Mouse (Mus musculus) right cerebral cortex, postnatal 36 days (tissue): ENCODE results near the gene Gtpbp8.

Experiments
- DNase-seq, 2 experiments: peaks; one replicate each; pipeline ENCODE4 v3.0.0; 2022; ENCODE audit warnings: low spot score in 2 of 2, mixed read lengths in 1 of 2

Gtpbp8 gene

DNA sequence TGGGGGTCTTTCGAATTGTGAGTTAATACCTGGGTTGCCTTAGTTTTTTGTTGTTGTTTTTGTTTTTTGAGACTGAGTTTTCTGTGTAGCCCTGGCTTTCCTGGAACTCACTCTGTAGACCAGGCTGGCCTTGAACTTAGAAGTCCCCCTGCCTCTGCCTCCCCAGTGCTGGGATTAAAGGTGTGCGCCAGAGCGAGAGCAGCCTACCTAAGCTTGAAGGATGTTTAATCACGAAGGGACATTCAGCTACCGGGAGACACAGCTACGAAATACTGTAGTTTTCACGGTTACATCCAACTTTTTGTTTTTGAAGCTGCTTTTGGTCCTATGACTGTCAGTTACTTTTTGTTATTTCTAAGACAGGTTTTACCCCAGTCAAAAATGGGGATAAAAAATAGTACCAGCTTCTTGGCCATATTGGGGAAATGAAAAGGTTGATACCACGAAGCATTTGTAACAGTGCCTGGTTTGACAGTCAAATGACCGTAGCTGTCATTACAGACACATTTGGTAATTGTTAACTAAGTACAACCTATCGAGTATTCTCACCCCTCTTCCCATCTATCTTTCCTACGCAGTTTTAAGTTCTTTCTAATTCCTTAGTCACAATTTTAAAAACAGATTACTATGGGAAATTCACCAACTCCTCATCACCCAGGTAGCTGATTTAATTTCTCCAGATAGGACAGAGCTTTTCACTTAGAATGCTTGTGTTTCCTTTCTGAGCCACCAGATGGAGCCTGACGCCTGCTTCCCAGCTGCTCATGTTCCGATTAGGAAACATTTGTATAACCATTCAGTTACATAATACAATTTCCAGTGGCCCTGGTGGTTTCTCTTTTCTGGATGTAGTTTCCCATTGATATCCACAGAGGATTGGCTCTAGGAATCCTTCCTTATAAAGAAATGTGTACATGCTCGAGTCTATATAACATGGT, 20.6 kb downstream of the Gtpbp8 start:
- DNase-seq: peak; percentile 72 to 79

DNA sequence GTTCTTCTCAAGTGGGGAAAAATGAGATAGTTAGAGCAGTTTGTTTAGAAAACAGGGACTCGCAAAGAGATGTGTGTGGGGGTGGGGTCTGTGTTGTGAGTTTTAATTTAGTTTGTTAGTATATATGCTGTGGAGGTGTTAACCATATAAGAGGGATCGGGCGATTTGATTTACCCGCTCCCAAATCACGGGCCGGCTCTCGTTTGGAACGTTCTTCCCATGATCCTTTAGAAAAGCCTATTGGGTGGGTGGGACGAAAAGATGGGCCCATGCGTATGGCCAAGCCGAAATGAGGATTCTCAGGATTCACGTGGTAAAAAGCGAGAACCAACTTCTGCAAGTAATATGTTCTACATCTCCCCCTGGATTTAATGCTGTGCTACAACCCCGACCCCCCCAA, 21.3 kb downstream of the Gtpbp8 start:
- peak in 1 of 2 experiments; percentile 28 for DNase-seq

DNA sequence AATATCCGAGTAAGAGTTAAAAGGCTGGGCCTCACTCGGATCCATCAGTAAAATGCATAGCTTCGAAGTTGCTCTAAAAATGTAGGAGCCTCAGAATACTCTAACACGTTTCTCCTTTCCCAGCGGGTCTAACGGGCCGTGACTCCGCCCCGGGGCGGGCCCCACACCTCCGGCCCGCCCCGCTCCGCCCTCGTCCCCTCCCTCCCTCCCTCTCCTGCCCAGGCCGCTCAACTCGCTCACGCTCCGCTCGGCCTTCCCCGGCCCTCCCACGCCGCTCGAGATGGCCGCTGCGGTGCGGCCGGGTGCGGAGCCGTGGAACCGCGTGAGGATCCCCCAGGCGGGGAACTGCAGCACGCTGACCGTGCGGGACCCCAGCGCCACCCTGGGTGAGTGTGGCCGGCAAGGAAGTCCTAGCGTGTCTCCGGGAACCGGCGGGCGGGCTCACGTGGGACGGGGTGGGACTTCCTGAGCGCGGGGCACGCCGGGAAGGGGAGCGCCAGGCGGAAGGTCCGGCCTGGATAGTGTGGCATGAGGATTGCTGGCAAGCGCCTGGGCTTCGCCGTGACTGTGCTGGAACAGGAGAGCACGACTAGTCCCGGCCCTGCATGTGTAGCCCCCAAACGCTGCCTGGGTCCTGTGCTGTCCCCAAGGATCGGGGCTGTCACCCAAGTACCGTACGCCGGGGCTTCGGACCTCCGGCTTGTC, 21.9 kb downstream of the Gtpbp8 start, which contains the start of gene Nepro:
Gene Nepro (plus strand): TSS at position 219 of the 705 bp plus-strand sequence.
- DNase-seq: peak; percentile 92

DNA sequence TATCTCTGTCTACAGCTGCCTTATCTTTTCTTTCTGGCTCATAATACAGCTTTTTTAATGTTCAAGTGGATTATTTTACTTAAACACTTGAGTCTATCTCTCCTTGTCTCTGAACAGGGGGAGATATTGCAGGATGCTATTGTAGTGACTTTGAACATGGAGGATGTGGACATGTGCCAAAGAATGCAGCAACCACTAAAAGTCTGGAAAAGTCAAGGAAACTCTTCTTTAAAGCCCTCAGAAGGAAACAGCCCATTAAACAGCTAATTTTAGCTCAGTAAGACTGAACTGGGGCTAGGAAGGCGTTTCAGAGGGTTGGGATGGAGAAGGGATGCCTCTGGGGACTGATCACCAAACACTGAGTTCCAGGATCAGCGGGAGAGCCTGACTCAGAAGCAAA, 23.5 kb downstream of the Gtpbp8 start:
- no peak for DNase-seq

DNA sequence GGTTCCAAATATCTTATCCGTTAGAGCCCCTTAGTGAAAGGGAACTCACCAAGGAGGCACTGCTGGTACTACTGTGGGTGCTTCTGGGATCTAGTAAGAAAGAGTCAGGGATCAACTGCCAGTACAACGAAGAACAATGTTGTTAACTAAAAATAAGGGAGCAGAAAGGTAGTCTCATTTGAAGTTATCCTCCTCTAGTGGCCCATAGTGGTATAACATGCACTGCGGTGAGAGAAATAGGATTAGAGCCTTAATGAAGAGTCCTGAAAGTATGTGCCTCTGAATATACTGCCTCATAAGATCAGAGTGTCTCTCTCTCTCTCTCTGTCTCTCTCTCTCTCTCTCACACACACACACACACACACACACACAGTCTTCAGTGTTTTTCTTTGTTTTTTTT, 25.6 kb downstream of the Gtpbp8 start:
- no peak for DNase-seq

DNA sequence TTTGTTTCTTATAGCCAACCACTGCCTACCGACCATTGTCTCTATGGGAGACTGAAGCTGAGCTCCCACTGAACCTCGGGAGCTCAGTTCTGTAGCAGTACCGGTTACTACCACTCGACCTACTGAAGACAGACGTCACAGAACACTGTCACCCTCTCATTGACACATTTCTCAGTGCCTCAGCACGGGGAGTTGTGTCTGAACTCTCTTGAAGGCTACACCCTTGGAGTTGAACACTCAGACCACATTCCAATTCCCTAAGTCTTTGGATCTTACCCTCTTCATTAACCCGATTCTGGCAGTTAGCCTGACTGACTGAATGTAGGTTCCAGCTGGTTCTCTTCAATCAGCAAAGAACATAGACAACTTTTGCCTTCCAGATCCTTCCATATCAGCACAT, 26.8 kb downstream of the Gtpbp8 start:
- no peak for DNase-seq

DNA sequence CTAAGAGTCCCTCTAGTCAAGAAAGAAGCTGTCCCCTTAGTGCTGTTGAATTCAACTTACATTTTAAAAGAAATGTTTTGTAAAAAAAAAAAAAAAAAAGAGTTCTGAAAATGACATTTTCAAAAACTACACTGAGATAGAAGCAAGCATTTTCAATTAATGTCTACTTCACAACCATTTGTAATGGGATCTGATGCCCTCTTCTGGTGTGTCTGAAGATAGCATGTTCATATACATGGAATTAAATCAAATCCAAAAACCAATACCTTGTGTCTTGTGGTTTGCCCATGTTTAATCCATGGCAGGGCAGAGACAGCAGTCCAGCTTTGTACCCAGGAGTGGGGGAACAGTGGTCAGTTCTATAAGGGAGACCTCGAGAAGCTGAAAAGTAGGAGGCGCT, 28.3 kb downstream of the Gtpbp8 start:
- no peak for DNase-seq

DNA sequence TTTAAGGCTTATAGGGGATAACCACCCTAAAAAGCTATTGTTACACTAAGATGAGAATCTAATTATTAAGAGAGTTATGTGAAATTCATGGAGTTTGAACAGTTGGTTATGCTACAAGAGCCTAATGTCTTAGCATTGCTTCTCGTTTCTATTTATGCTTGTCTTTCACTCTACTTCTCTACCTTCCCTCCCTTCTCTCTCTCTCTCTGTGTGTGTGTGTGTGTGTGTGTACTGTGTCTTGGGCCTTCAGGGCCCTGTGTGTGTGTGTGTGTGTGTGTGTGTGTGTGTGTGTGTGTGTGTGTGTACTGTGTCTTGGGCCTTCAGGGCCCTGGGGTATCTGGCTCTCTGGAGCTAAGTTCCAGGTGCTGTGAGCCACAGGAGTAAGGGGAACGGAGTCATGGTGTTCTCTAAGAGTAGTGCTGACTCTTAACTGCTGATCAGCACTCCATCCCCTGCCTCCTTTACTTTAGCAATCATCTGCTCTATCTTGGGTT, 29.0 kb downstream of the Gtpbp8 start:
- no peak for DNase-seq

DNA sequence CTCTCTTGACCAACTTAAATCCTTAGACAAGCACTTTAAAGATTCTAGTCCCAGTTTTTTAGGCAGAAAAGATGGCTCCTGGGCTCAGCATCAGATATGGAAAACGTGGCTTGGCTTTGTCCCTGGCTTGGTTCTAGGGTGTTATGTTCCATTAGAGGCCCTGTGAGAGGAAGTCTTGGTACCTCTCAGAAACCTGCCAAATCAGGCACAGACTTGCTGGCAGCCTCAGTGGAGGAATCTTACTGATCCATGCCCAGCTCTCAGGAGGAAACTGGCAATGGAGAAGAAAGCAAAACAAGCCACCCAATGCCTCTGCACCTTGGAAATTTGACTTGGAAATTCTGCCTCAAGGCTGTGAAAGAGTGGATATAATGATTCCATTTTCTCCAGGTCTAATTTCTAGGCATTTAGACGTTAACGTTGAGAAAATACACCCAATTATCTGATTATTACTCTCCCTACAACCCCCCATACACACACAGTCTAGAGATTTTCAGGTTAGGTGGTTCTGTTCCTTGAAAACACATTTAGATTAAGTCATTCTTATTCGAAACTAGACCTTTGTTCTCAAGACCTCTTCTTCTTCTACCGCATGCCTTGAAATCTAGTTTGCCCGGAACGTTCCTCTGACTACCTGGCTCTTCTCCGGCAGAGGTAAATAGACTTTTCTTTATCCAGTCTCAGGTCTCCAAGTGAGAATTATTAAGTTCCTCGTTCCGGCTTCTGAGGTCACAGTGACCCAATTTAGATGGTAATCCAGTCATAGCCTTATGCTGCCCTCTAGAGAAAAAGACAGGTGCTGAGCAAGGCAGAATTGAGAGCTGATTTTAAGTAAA, 29.6 kb downstream of the Gtpbp8 start:
- no peak for DNase-seq

DNA sequence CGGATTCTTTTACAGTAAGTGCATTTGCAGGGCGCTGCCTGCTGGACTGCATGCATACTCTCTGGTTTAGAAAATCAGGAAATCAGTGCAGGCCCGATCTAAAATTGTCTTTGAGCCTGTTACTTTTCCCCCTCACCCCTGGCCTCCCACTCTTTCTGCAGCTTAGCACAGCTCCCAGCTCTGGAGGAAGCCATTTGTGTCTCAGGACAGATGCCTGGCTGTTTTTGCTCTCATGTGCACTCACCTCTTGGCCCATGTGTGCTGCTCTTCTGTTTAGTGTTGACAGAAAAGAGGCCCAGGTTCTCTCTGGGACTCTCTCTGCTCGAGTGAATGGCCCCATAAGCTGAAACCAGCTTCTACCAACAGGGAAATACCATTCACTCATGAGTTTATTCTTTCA, 42.7 kb downstream of the Gtpbp8 start:
- no peak for DNase-seq

DNA sequence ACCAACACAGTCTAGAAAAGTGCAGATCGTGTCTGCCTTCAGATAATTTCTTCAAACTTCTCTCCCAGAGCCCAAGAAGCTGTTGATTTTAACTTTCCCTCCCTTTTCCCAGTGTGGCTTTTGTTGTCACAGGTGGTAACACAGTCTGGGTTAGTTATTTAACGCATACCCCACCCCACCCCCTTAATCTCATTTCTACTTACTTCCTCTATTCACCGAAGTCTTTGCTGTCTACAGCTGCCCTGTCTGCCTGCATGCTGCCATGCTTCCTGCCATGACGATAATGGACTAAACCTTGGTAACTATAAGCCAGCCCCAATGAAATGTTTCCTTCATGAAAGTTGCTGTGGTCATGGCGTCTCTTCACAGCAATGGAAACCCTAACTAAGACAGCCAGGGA, 43.9 kb downstream of the Gtpbp8 start:
- no peak for DNase-seq

DNA sequence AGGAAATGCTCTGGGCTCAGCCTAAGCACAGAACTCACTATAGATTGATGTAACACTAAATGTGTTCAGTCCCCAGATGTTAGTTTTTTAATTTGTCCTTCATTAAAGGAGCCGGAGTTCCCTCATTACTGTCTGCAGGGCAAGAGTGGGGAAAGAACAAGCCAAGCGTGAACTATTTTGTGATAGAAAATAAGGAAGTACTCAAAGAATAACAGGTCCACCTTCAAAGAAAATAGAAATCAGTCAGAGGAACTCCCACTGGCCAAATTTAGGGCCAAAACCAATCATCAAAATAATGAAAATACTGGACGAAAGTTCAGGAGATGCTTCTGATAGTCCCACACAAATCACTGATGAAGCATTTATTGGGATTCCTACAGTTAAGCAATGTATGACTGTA, 45.0 kb downstream of the Gtpbp8 start:
- no peak for DNase-seq

DNA sequence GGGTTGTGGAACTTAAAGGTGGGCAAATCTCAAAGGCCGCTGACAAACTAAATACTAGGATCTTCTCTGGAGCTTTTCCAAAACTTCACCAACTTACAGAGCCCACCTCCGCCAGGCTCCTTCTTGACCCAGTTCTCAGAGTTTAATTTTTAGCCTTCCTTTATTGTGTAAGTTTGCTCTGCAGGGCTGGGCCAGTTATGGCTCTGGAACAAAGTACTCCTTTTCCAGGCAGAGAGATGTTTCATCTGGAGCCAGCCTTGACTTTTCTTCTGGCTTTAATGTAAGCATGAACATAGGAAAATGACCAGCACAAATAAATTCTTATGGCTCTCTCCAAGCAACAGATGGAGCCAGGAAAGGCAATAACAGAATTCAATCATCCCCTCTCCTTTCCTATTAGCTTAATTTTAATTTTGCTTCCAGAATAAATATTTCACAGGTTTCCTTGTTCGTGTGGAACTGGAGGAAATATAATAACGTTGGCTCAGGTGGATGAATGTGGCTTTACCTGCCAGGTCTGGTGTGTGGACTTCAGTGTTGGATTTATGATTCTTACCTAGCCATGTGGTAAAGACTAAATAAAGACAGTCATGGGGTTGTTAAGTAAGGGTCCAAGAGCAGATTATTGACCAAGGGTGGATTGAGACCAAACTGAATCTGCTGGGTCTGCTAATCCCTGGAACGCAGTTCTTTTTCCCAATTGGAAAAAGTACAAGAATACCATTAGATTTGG, 48.5 kb downstream of the Gtpbp8 start:
- DNase-seq: no peak

DNA sequence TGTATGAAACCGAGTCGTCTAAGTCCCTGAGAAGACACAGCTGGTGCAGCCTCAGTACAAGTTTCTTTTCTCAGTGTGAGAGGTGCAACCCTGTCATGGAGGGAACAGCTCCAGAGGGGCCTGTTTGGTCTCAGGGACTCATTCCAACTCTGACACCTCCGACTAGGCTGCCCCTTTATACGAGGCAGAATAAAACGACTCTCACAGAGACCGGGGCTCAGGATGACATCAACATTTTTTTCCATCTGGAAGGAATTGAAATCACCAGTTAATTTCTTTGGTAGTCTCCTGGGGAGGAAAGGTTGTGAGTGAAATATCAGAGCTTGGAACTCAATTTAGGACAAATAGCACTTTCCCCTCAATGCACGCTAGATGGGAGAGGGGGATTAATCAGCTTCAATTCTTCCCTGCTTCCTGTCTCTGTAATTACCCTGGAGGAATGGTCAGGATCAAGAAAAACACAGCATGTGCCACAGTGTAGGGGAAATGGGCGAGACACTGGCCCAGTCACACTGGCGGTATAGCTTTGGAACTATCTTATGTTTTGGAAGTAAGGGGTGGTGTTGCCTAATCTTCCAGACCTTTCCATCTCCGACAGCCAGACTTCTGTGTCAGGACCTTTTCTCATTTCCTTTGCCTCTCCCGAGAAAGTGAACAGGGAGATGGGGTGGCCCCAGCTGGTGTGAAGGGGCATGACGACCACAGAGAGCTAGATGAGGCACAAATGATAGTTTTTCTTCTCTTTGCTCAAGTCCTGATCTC, 50.1 kb downstream of the Gtpbp8 start:
- DNase-seq: no peak

DNA sequence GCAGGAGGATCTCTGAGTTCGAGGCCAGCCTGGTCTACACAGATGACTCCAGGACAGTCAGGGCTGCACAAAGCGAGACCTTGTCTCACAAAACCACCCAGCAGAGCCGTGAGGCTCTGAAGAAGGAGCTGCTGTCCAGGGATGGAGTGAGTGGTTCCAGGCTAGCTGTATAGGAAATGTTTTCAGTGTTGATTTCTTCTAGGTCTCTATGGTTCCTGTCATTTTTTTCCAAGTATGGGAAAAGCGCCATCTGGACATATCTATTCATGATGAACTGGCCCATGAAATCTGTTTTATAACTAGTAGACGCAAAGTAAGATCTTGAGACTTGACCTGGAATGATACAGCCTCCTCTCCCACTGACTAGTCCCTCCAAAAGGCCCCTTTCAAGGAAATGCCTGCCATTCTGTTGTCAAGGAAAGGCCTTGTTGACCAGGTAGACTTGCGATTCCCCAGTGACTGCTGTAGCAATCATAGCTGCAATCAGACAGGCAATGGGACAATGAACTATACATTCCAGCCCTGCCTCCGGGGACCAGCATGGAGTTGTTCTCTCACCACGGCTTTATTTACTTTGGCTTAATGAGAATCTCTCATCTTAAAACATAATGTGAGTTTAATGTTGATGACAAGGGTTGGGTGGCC, 50.8 kb downstream of the Gtpbp8 start:
- no peak for DNase-seq

DNA sequence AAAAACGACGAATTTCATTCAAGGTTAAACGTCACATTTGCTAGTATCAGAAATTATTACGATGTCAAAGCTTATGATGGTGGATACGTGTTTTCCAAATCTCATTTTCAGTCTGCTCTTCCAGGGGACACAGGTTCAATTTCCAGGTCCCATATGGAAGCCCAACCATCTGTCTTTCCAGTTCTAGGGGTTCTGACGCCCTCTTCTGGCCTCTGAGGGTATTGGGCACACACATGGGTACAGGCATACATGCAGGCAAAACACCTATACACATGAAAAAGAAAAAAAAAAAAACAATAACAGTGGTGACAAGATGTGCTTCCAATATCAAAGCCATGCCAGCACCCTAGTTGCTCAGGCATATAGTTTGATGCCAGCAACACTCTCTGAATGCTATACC, 52.5 kb downstream of the Gtpbp8 start:
- DNase-seq: no peak

DNA sequence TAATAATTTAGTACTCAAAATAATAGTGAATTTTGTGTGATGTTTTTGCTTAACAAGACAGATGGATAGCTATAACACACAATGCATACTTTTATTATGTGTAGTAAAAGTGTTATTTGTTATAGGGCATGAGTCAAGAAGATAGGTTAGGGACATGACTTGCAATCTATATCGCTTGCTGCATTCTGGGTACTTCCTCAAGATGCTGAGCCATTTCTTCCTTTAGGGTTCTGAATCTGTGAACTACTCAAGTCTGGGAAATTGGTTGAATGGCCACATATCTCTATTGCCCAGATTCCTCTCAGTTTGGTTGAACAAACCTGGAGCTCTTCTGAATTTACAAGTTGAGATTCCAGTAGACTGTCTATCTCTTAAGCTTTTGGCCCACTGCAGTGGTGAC, 53.6 kb downstream of the Gtpbp8 start:
- DNase-seq: no peak

DNA sequence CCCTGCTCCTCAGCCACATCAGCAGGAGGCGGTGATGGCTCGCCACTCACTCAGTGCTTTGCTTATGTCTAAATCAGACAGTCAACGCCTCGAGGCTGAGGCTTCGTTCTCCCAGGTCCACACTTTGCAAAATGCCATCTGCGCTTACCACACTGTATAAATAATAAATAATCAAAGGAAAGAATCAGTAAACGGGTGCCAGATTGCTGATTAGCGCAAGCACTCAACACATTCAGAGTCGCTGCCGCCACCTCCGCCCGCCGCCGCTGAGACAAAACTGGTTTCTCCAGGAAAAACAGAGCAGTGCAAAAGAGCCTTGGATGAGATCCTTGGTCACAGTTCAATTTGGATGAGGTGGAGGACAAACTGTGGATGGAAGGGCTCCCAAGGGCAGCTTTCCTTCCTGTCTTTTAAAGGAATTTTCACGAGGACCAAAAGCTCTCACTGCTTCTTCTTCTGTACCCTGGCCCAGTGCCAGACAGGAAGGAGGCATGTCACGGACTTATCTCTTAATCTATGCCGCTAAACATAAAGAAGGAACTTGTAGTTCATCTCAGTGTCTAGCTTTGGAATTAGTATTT, 54.5 kb downstream of the Gtpbp8 start:
- peak; percentile 36 to 51 for DNase-seq

DNA sequence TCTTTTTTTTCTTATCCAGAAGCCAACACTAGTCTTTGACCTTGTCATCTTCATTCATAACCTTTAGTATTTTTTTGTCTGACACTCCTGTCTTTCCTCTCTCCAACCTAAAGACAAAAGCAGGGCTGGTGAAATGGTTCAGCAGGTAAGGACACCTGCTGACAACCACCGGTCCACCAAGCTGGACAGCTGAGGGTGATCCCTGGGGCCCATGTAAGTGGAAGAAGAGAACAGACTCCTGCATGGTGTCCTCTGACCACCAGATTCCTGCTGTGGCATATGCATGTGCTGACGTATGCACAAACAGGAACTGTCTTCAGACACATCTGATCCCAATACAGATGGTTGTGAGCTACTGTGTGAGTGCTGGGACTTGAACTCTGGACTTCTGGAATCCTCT, 55.1 kb downstream of the Gtpbp8 start:
- DNase-seq: no peak

DNA sequence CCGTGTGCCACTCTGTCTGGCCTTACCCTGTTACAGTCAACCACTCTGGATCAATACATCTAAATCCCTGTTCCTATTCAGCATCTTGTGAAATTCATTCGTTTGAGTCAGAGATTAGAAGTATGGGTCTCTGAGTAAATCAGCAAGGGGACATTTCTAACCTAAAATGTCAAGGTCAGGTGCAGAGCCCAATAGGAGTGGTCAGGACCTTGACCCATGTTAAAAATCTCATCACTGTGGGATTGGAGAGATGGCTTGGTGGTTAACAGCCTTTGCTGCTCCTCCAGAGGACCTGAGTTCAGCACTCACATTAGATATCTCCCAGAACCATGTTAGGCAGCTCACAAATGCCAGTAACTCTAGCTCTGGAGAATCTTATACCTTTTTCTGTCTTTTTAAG, 55.7 kb downstream of the Gtpbp8 start:
- DNase-seq: no peak
